Mouse (Mus musculus) heart, embryonic 14.5 days (tissue): ENCODE data around the gene Olfr801. TPM values are rescaled to one million over a fixed set of nuclear protein-coding genes. Genes with fewer than 3 reads are reported as not detected.

Source experiments
- ATAC-seq: fragments of 200-750 bp; cut with Nextera tagmentation; 2 replicates; pipeline ENCODE4 v1.8.0; 2017; ENCODE audit warnings: low read depth, moderate TSS enrichment; ENCODE audit not compliant: insufficient number of reproducible peaks, insufficient read depth, low FRiP score
- H3K27ac ChIP-seq, 2 experiments: fragments of 200-500 bp in 1 of 2; fragments of 300-500 bp in 1 of 2; sonication (generic) in 1 of 2; replicated peaks in 1 of 2; 2 replicates each; pipeline ENCODE4 v1.5.1; 2012 to 2014; ENCODE audit warnings: low read depth in 2 of 2, low read length in 2 of 2, control low read depth in 1 of 2, mild to moderate bottlenecking in 1 of 2, mixed read lengths in 1 of 2; ENCODE audit not compliant: control insufficient read depth in 1 of 2, insufficient read depth in 1 of 2
- H3K27me3 ChIP-seq: fragments of 300-500 bp; sonication (generic); 2 replicates; pipeline ENCODE4 v1.6.1; 2014; ENCODE audit warnings: mild to moderate bottlenecking, low read length, control low read depth; ENCODE audit not compliant: control insufficient read depth, insufficient read depth
- H3K36me3 ChIP-seq: fragments of 300-500 bp; sonication (generic); 2 replicates; pipeline ENCODE4 v1.6.1; 2014; ENCODE audit warnings: mild to moderate bottlenecking, control low read depth, low read length, mixed read lengths; ENCODE audit not compliant: control insufficient read depth, insufficient read depth
- H3K4me1 ChIP-seq, 2 experiments: fragments of 200-500 bp in 1 of 2; fragments of 300-500 bp in 1 of 2; sonication (generic) in 1 of 2; 2 replicates each; pipeline ENCODE4 v1.6.1; 2012 to 2014; ENCODE audit warnings: low read length in 2 of 2, control low read depth in 1 of 2, mixed read lengths in 1 of 2; ENCODE audit not compliant: control insufficient read depth in 2 of 2, insufficient read depth in 2 of 2
- H3K4me2 ChIP-seq: fragments of 300-500 bp; sonication (generic); 2 replicates; pipeline ENCODE4 v1.6.1; 2014; ENCODE audit warnings: mild to moderate bottlenecking, low read length
- H3K4me3 ChIP-seq, 2 experiments: fragments of 200-500 bp in 1 of 2; fragments of 300-500 bp in 1 of 2; sonication (generic) in 1 of 2; 2 replicates each; pipeline ENCODE4 v1.5.1; 2012 to 2014; ENCODE audit warnings: low read length in 2 of 2, mild to moderate bottlenecking in 2 of 2, control low read depth in 1 of 2, low read depth in 1 of 2, moderate library complexity in 1 of 2; ENCODE audit not compliant: control insufficient read depth in 1 of 2, insufficient read depth in 1 of 2
- H3K9ac ChIP-seq: fragments of 300-500 bp; sonication (generic); 2 replicates; pipeline ENCODE4 v1.6.1; 2014; ENCODE audit warnings: mild to moderate bottlenecking, low read length
- H3K9me3 ChIP-seq: fragments of 300-500 bp; sonication (generic); 2 replicates; pipeline ENCODE4 v1.6.1; 2016; ENCODE audit warnings: low read length, control low read depth; ENCODE audit not compliant: control insufficient read depth
- WGBS: fragments of 180-500 bp; shearing (Covaris S2); extraction: QIAGEN DNeasy Blood & Tissue Kit; methylation state at CpG from one replicate; pipeline ENCODE4 v1.1.7; 2014; 5-methylcytosine and 5-hydroxymethylcytosine counted together
- polyA plus RNA-seq: library from polyadenylated mRNA; unstranded; fragments of >200 nt; fragmentation: Nextera tagmentation; extraction: Ambion mirVana; gene quantifications from 2 replicates; pipeline ENCODE4 v1.2.1, GENCODE M21; 2014

Gene Olfr801
- polyA plus RNA-seq: not detected in 2 replicates

GRCm38 (mm10) chr10:129673765-129674164, at the start of gene Olfr801:
Gene Olfr801 (minus strand): TSS chr10:129673865.
- H3K4me3 ChIP-seq: no peak within 1 kb of the TSS
- no peaks in the 10 kb centered on the region for H3K9me3 ChIP-seq
- H3K4me1 ChIP-seq: no peaks in the 10 kb centered on the region
- no peak within 1 kb of the TSS for H3K27ac ChIP-seq
- 64% methylated on average over 1 of the region's 1 CpGs for WGBS
- no peaks in the 10 kb centered on the region for H3K27me3 ChIP-seq
- H3K36me3 ChIP-seq: no peaks in the 10 kb centered on the region
- no peak for ATAC-seq
- no peak within 1 kb of the TSS for H3K4me2 ChIP-seq
- H3K9ac ChIP-seq: no peak within 1 kb of the TSS

DNA sequence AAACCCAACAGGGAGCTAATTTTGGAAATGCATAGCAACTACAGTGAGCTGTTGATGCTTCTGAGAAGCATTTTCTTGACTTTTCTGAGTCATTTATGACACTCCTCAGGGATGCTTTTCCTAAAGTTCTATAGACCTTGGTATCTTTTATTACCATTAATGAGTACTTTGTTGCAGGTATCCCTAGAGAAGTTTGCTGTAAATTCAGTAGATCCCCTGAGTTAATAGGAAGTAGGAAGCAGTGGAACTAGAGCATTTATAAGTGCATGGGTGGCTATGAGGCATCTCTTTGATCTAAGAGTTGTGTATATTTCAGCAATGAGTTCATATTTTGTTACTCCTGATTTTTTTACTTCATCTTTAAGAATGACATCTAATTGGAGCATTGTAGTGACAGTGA, 29.2 kb upstream of the Olfr801 start, which contains the start of gene Olfr804:
Olfr804 (plus strand) TSS at position 301 of the 400 bp plus-strand sequence.
- H3K9me3 ChIP-seq: no peaks in the 10 kb centered on the region
- H3K36me3 ChIP-seq: no peaks in the 10 kb centered on the region
- H3K9ac ChIP-seq: no peak within 1 kb of the TSS
- H3K4me1 ChIP-seq: no peaks in the 10 kb centered on the region
- no peak within 1 kb of the TSS for H3K4me3 ChIP-seq
- no peak within 1 kb of the TSS for H3K27ac ChIP-seq
- H3K27me3 ChIP-seq: no peaks in the 10 kb centered on the region
- H3K4me2 ChIP-seq: no peak within 1 kb of the TSS
- ATAC-seq: no peak

GRCm38 (mm10) chr10:129694186-129694585, 20.5 kb upstream of the Olfr801 start, which contains the start of gene Olfr803:
Gene Olfr803 (minus strand): TSS chr10:129694286.
- no peaks in the 10 kb centered on the region for H3K4me1 ChIP-seq
- H3K9ac ChIP-seq: no peak within 1 kb of the TSS
- H3K9me3 ChIP-seq: no peaks in the 10 kb centered on the region
- no peak within 1 kb of the TSS for H3K4me3 ChIP-seq
- no peak within 1 kb of the TSS for H3K27ac ChIP-seq
- no peaks in the 10 kb centered on the region for H3K27me3 ChIP-seq
- ATAC-seq: no peak
- H3K36me3 ChIP-seq: no peaks in the 10 kb centered on the region
- WGBS: 73% methylated on average over 2 of the region's 2 CpGs
- H3K4me2 ChIP-seq: no peak within 1 kb of the TSS

GRCm38 (mm10) chr10:129688069-129688468, 14.4 kb upstream of the Olfr801 start, which contains the start of gene Olfr802:
Gene Olfr802 (minus strand): TSS chr10:129688169.
- H3K27me3 ChIP-seq: no peaks in the 10 kb centered on the region
- no peak within 1 kb of the TSS for H3K4me2 ChIP-seq
- ATAC-seq: no peak
- no peaks in the 10 kb centered on the region for H3K4me1 ChIP-seq
- no peak within 1 kb of the TSS for H3K27ac ChIP-seq
- H3K36me3 ChIP-seq: no peaks in the 10 kb centered on the region
- no peaks in the 10 kb centered on the region for H3K9me3 ChIP-seq
- 55% methylated on average over 1 of the region's 1 CpGs for WGBS
- H3K4me3 ChIP-seq: no peak within 1 kb of the TSS
- no peak within 1 kb of the TSS for H3K9ac ChIP-seq

DNA sequence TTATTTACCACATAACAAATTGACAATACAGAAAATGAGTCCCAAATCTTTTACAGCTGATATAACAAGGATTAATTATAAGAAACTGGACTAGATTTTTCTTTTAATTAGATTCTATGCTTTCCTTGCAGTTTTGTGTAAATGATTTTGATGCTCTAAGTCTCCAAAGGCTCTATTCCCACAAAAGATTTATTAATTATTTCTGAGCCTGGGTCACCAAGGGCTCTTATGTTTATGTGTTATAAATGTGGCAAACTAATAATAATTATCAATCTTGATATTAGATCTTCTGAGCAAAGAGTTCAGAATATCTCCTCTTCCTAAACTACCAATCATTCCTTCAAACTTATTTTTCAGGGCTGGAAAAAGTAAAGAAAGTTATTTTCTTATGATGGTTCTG, 16.3 kb downstream of the Olfr801 start, which contains the start of gene Olfr800:
Olfr800 (plus strand) TSS at position 301 of the 400 bp plus-strand sequence.
- Histone ChIP-seq H3K4me3 (no peak within 1 kb of the TSS), H3K4me1 (no peaks in the 10 kb centered on the region), H3K9me3 (no peaks in the 10 kb centered on the region), H3K4me2 (no peak within 1 kb of the TSS), H3K36me3 (no peaks in the 10 kb centered on the region), H3K27ac (no peak within 1 kb of the TSS), H3K27me3 (no peaks in the 10 kb centered on the region), H3K9ac (no peak within 1 kb of the TSS)
- ATAC-seq: no peak

- Histone ChIP-seq H3K9me3 (no peaks in the 10 kb centered on the region), H3K27ac (no peak overlapping the region), H3K4me3 (no peak overlapping the region), H3K36me3 (no peaks in the 10 kb centered on the region), H3K27me3 (no peaks in the 10 kb centered on the region), H3K4me1 (no peaks in the 10 kb centered on the region), H3K4me2 (no peak overlapping the region), H3K9ac (no peak overlapping the region)
- no peak for ATAC-seq
- 59% methylated on average over 1 of the region's 1 CpGs for WGBS
Measured at GRCm38 (mm10) chr10:129651763-129652162, 21.9 kb downstream of the Olfr801 start.

- Histone ChIP-seq H3K4me2 (no peak within 1 kb of the TSS), H3K9me3 (no peaks in the 10 kb centered on the region), H3K9ac (no peak within 1 kb of the TSS), H3K4me3 (no peak within 1 kb of the TSS), H3K36me3 (no peaks in the 10 kb centered on the region), H3K27me3 (no peaks in the 10 kb centered on the region), H3K4me1 (no peaks in the 10 kb centered on the region), H3K27ac (no peak within 1 kb of the TSS)
- 17% methylated on average over 1 of the region's 1 CpGs for WGBS
- ATAC-seq: no peak
Measured at GRCm38 (mm10) chr10:129637184-129637583, 36.5 kb downstream of the Olfr801 start, which contains the start of gene Olfr799. Gene Olfr799 (plus strand): TSS chr10:129637484.

GRCm38 (mm10) chr10:129627834-129628233, 45.8 kb downstream of the Olfr801 start, which contains the start of gene Olfr798:
Gene Olfr798 (minus strand): TSS chr10:129627934.
- Histone ChIP-seq H3K9ac (no peak within 1 kb of the TSS), H3K27me3 (no peaks in the 10 kb centered on the region), H3K4me2 (no peak within 1 kb of the TSS), H3K4me1 (no peaks in the 10 kb centered on the region), H3K36me3 (no peaks in the 10 kb centered on the region), H3K27ac (no peak within 1 kb of the TSS), H3K9me3 (no peaks in the 10 kb centered on the region), H3K4me3 (no peak within 1 kb of the TSS)
- no peak for ATAC-seq
- 68% methylated on average over 1 of the region's 1 CpGs for WGBS
